Mouse (Mus musculus) liver, postnatal 0 days (tissue): Measurements from ENCODE around the gene Sox8.

ENCODE experiments used
- CTCF ChIP-seq: sonication (generic); IDR thresholded peaks from 2 replicates; pipeline ENCODE4 v1.5.1; 2016; ENCODE audit warnings: antibody characterized with exemption, low read depth
- EP300 ChIP-seq: IDR thresholded peaks from 2 replicates; pipeline ENCODE4 v1.6.1; 2016; ENCODE audit warnings: antibody characterized with exemption, low read depth, mild to moderate bottlenecking

DNA sequence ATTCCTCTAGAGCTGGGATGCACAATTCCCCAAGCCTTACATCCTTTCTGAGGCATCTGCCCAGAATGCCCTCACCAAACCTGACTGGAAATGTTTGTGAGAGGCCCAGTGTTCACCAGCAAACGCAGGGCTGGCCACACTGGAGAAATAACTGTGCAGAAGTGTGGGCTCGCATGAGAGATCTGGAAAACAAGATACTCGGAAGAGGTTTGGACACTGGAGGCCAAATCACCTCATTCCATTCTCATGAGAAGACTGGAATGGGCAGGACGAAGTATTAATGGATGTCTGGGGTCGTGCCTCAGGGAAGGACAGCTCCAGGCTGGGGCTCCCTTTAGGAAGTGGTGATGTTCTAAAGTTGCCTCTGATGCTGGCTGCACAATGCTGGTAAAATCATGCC lies 29.8 kb downstream of the Sox8 start:
- TF ChIP-seq CTCF = no peak
- TF ChIP-seq EP300 = no peak
